Mouse (Mus musculus) Patski (cell line): ENCODE measurements around the gene Adamts20. TPM values are rescaled to one million over a fixed set of nuclear protein-coding genes. Genes with fewer than 3 reads are reported as not detected.
A peak's percentile ranks its signal among the peaks of the same experiment; 100 is the strongest.

ENCODE experiments used
- ATAC-seq: fragments of 100-300 bp; one replicate; pipeline ENCODE4 v1.8.0; 2021
- CTCF ChIA-PET: fragments of 350-600 bp; sonication (Branson Sonifier 250); formaldehyde crosslinking; loops from one replicate; lab custom pipeline; 2022; ENCODE audit warnings: inconsistent platforms; lab: Charles Lee
- POLR2A ChIA-PET: fragments of 350-600 bp; sonication (Branson Sonifier 250); formaldehyde crosslinking; loops from one replicate; lab custom pipeline; 2022; ENCODE audit warnings: antibody characterized with exemption, inconsistent platforms; lab: Charles Lee
- DNase-seq: peaks from one replicate; pipeline ENCODE4 v3.0.0-alpha.2; 2011; ENCODE audit warnings: low read depth, low spot score
- H3K27me3 ChIP-seq: fragments of 371-371 bp; one replicate; pipeline ENCODE4 v1.5.1; 2021
- CTCF ChIP-seq: fragments of 100-300 bp; IDR thresholded peaks from one replicate; pipeline ENCODE4 v1.5.1; 2021
- in situ Hi-C: fragments of 300-500 bp; cut with MboI; formaldehyde crosslinking; loops from 3 replicates; pipeline ENCODE4 v1.11.1; 2018; ENCODE audit warnings: low pct_unique_long_range_greater_than_20kb, mixed read lengths
- polyA plus RNA-seq: library from polyadenylated mRNA; unstranded; gene quantifications from one replicate; pipeline ENCODE4 v1.2.3, GENCODE M21; 2021

The Adamts20 gene
- polyA plus RNA-seq, 1 experiment from 2014 or later: 0.03 TPM

GRCm38 (mm10) chr15:94294084-94294483 lies 171.1 kb downstream of the Adamts20 start:
- ATAC-seq (no peak), DNase-seq (no peak)
- ChIA-PET CTCF (no interaction called here), POLR2A (no interaction called here)
- H3K27me3 ChIP-seq: peaks cover 5% of the 10 kb centered on the region
- TF ChIP-seq CTCF: no peak
- in situ Hi-C loops: no loop called here

GRCm38 (mm10) chr15:94288015-94288414 lies 177.2 kb downstream of the Adamts20 start:
- in situ Hi-C loops: no loop called here
- H3K27me3 ChIP-seq: peaks cover 5% of the 10 kb centered on the region
- ChIA-PET CTCF (no interaction called here), POLR2A (no interaction called here)
- no peak for DNase-seq
- no peak for ATAC-seq
- TF ChIP-seq CTCF: no peak

GRCm38 (mm10) chr15:94287495-94287894 lies 177.7 kb downstream of the Adamts20 start:
- TF ChIP-seq CTCF: no peak
- POLR2A ChIA-PET: no interaction called here
- in situ Hi-C loops: no loop called here
- H3K27me3 ChIP-seq: peaks cover 5% of the 10 kb centered on the region
- ATAC-seq: no peak
- CTCF ChIA-PET: no interaction called here
- no peak for DNase-seq

GRCm38 (mm10) chr15:94276418-94276817 lies 188.8 kb downstream of the Adamts20 start:
- CTCF ChIA-PET: no interaction called here
- DNase-seq (no peak), ATAC-seq (no peak)
- no peaks in the 10 kb centered on the region for H3K27me3 ChIP-seq
- in situ Hi-C loops: no loop called here
- POLR2A ChIA-PET: no interaction called here
- no peak for TF ChIP-seq CTCF

- in situ Hi-C loops: loop anchor here (5.0 kb wide), 1 partner anchor 247 kb away; no protein-coding TSS in a partner anchor
- POLR2A ChIA-PET: no interaction called here
- DNase-seq (no peak), ATAC-seq (peak; percentile 47)
- CTCF ChIA-PET: interaction anchor here (1.4 kb wide), 1 partner anchor 10 kb away, joined by 3 read pairs; no protein-coding TSS in a partner anchor
- no peaks in the 10 kb centered on the region for H3K27me3 ChIP-seq
- peak; percentile 86 for TF ChIP-seq CTCF
These were observed 199.6 kb downstream of the Adamts20 start for GRCm38 (mm10) chr15:94265630-94266029.

- H3K27me3 ChIP-seq: no peaks in the 10 kb centered on the region
- in situ Hi-C loops: no loop called here
- TF ChIP-seq CTCF: no peak
- DNase-seq (no peak), ATAC-seq (no peak)
- CTCF ChIA-PET: interaction anchor here (1.4 kb wide), 1 partner anchor 9 kb away, joined by 3 read pairs; no protein-coding TSS in a partner anchor
- POLR2A ChIA-PET: interaction anchor here (0.6 kb wide), 1 partner anchor 759 kb away, joined by 8 read pairs; no protein-coding TSS in a partner anchor
These were observed 200.7 kb downstream of the Adamts20 start for GRCm38 (mm10) chr15:94264497-94264879.

GRCm38 (mm10) chr15:94263866-94264496 lies 201.2 kb downstream of the Adamts20 start:
- no peaks in the 10 kb centered on the region for H3K27me3 ChIP-seq
- ChIA-PET CTCF (interaction anchor here (1.4 kb wide), 1 partner anchor 9 kb away, joined by 3 read pairs; no protein-coding TSS in a partner anchor), POLR2A (interaction anchor here (0.6 kb wide), 1 partner anchor 758 kb away, joined by 8 read pairs; no protein-coding TSS in a partner anchor)
- DNase-seq (no peak), ATAC-seq (no peak)
- in situ Hi-C loops: no loop called here
- no peak for TF ChIP-seq CTCF

- ATAC-seq (no peak), DNase-seq (no peak)
- CTCF ChIA-PET: no interaction called here
- no peak for TF ChIP-seq CTCF
- no peaks in the 10 kb centered on the region for H3K27me3 ChIP-seq
- POLR2A ChIA-PET: no interaction called here
- in situ Hi-C loops: no loop called here
These were observed 202.0 kb downstream of the Adamts20 start for GRCm38 (mm10) chr15:94263241-94263640.

- ATAC-seq: no peak
- POLR2A ChIA-PET: no interaction called here
- in situ Hi-C loops: no loop called here
- H3K27me3 ChIP-seq: no peaks in the 10 kb centered on the region
- TF ChIP-seq CTCF: no peak
- CTCF ChIA-PET: no interaction called here
- DNase-seq: no peak
These were observed 205.7 kb downstream of the Adamts20 start for GRCm38 (mm10) chr15:94259497-94259896.

GRCm38 (mm10) chr15:94255538-94255937 lies 209.7 kb downstream of the Adamts20 start:
- ChIA-PET CTCF (interaction anchor here (0.7 kb wide), 1 partner anchor 9 kb away, joined by 3 read pairs; no protein-coding TSS in a partner anchor), POLR2A (no interaction called here)
- in situ Hi-C loops: no loop called here
- H3K27me3 ChIP-seq: no peaks in the 10 kb centered on the region
- TF ChIP-seq CTCF: no peak
- ATAC-seq (no peak), DNase-seq (no peak)

- in situ Hi-C loops: no loop called here
- peak; percentile 39 for TF ChIP-seq CTCF
- no peaks in the 10 kb centered on the region for H3K27me3 ChIP-seq
- CTCF ChIA-PET: interaction anchor here (0.7 kb wide), 1 partner anchor 10 kb away, joined by 3 read pairs; no protein-coding TSS in a partner anchor
- POLR2A ChIA-PET: no interaction called here
- ATAC-seq (no peak), DNase-seq (no peak)
These were observed 210.2 kb downstream of the Adamts20 start for GRCm38 (mm10) chr15:94254861-94255516.
